ENCODE assay signal across 13 mouse cellular contexts in genomic region chr14:31389421-31390147, GRCm38 (mm10). TPM values are rescaled to one million over a fixed set of nuclear protein-coding genes. Genes with fewer than 3 reads are reported as not detected.
DNase-seq lines count a peak whose midpoint lies in the region; ATAC-seq and TF ChIP-seq lines count a peak whose summit lies in the region.
"Had no signal": no experiment of that assay in that cellular context is flagged by ENCODE, and none has a peak within 500 bp of the region (broad histone marks: within the 10 kb centered on the region; RNA-seq: fewer than 3 reads in every experiment).

No protein-coding gene starts in this region.

- H3K4me3 ChIP-seq in lung, postnatal 0 days (ENCODE audit: low read depth, low read length) = no peak overlapping the region
- no peak overlapping the region for H3K4me3 ChIP-seq in macrophage (ENCODE audit: inconsistent target)
- H3K4me3 ChIP-seq: midbrain, embryonic 12.5 days had no signal

- no peak overlapping the region for H3K4me2 ChIP-seq in lung, postnatal 0 days (replicated peaks; ENCODE audit: low read depth, low read length)
- H3K4me2 ChIP-seq: lung, embryonic 14.5 days; midbrain, embryonic 12.5 days had no signal

- H3K27me3 ChIP-seq in lung, postnatal 0 days (replicated peaks; ENCODE audit: insufficient read depth, low read length) = peaks cover 6% of the 10 kb centered on the region; the same call in 1 of the 2 replicates
- H3K27me3 ChIP-seq: midbrain, embryonic 12.5 days had no signal

- no peak for TF ChIP-seq EP300 in lung, postnatal 0 days (IDR thresholded peaks at IDR 0.05)

- H3K9ac ChIP-seq in lung, postnatal 0 days (replicated peaks; ENCODE audit: low read depth) = no peak overlapping the region
- H3K9ac ChIP-seq: lung, embryonic 14.5 days; midbrain, embryonic 12.5 days had no signal

- H3K36me3 ChIP-seq in lung, postnatal 0 days (ENCODE audit: insufficient read depth, low read length) = no peaks in the 10 kb centered on the region
- peaks cover 3% of the 10 kb centered on the region; the same call in 1 of the 2 replicates for H3K36me3 ChIP-seq in macrophage (ENCODE audit: inconsistent target)
- H3K36me3 ChIP-seq: G1E; midbrain, embryonic 12.5 days had no signal

- no peak overlapping the region for H3K27ac ChIP-seq in lung, postnatal 0 days (ENCODE audit: low read length)
- H3K27ac ChIP-seq in macrophage = peak overlapping the region; percentile 94
- H3K27ac ChIP-seq: hindbrain, postnatal 0 days; midbrain, embryonic 12.5 days had no signal

- no peak for ATAC-seq in lung, postnatal 0 days
- ATAC-seq in hematopoietic stem cell, adult 5-6 weeks (replicated peaks in 1 of 2; ENCODE audit: insufficient read depth in 1 of 2, low FRiP score in 2 of 2, low TSS enrichment in 1 of 2, low read depth in 1 of 2, poor library complexity in 2 of 2, severe bottlenecking in 2 of 2) = peak; percentile 13 to 45; a peak in 2 of 4 replicates
- ATAC-seq: hindbrain, postnatal 0 days had no signal

- DNase-seq in adrenal gland, adult (ENCODE audit: inconsistent age in 2 of 2, low spot score in 1 of 2) = peak; percentile 9 to 34
- no peak for DNase-seq in adrenal gland, postnatal 36 days
- DNase-seq in lung, postnatal 0 days (ENCODE audit: low spot score) = peak; percentile 23
- DNase-seq in lung, postnatal 10 days = no peak
- no peak for DNase-seq in yolk sac, embryonic 10.5 days (ENCODE audit: low spot score)
- DNase-seq in urinary bladder, adult 18-20 months (ENCODE audit: low spot score in 2 of 2) = no peak
- DNase-seq: lung, embryonic 14.5 days; thymus, adult 18-20 months had no signal

- peaks cover 10% of the 10 kb centered on the region; the same call in 1 of the 2 replicates for H3K4me1 ChIP-seq in lung, postnatal 0 days (ENCODE audit: insufficient read depth, low read depth, low read length)

- H3K79me2 ChIP-seq in macrophage (ENCODE audit: inconsistent target) = peaks cover 79% of the 10 kb centered on the region

- 87% methylated on average over 8 of the region's 8 CpGs for whole genome bisulfite sequencing in lung, postnatal 0 days
- 62% methylated on average over 7 of the region's 8 CpGs for WGBS in macrophage (ENCODE audit: missing documents)

- H3K9me3 ChIP-seq in lung, postnatal 0 days (ENCODE audit: low read length) = no peaks in the 10 kb centered on the region
- H3K9me3 ChIP-seq: G1E; midbrain, embryonic 12.5 days had no signal

- TF ChIP-seq CTCF in lung, postnatal 0 days (IDR thresholded peaks at IDR 0.05) = no peak

RNA-seq across cellular contexts. Expression of gene Sh3bp5, which starts 46.3 kb away (rescaled TPM):
- 100 to 1,000 TPM; 147 to 211 TPM for total RNA-seq in adrenal gland, postnatal 36 days (2021)
- polyA plus RNA-seq in lung, postnatal 0 days (2015; fragmentation: Nextera tagmentation; extraction: Ambion mirVana) = 37.9 and 38.4 TPM in 2 replicates
- total RNA-seq in hematopoietic stem cell, adult 5-6 weeks (2017) = 14.3 and 15.9 TPM in 2 replicates
- total RNA-seq in macrophage (2018; cell fraction: chromatin; rRNA removed) = 100 to 1,000 TPM in 16 of 26 experiments, 10 to 100 TPM in 10; 59.6 to 272 (median 117) TPM
- 100 to 1,000 TPM in 24 of 26 experiments, 10 to 100 TPM in 2; 96.2 to 190 (median 141) TPM for total RNA-seq in macrophage (2018; cell fraction: cytosol; rRNA removed)
- 100 to 1,000 TPM in 18 of 26 experiments, 10 to 100 TPM in 8; 64.7 to 176 (median 139) TPM for total RNA-seq in macrophage (2018; cell fraction: nucleus; rRNA removed)
- 90.6 to 150 TPM (median 150 TPM) in 3 replicates for polyA plus RNA-seq in macrophage (2018)

RNA-seq across cellular contexts. Expression of gene Capn7, which starts 53.1 kb away (rescaled TPM):
- 10 to 100 TPM; 43.5 to 45.0 TPM for total RNA-seq in adrenal gland, postnatal 36 days (2021)
- polyA plus RNA-seq in lung, postnatal 0 days (2015; fragmentation: Nextera tagmentation; extraction: Ambion mirVana) = 23.1 and 25.1 TPM in 2 replicates
- total RNA-seq in hematopoietic stem cell, adult 5-6 weeks (2017) = 61.8 and 79.4 TPM in 2 replicates
- total RNA-seq in macrophage (2018; cell fraction: chromatin; rRNA removed) = 100 to 1,000 TPM in 5 of 26 experiments, 10 to 100 TPM in 21; 59.3 to 111 (median 86.1) TPM
- total RNA-seq in macrophage (2018; cell fraction: cytosol; rRNA removed) = 10 to 100 TPM; 22.3 to 42.5 (median 29.8) TPM
- total RNA-seq in macrophage (2018; cell fraction: nucleus; rRNA removed) = 10 to 100 TPM; 37.4 to 97.5 (median 56.2) TPM
- 31.0 to 52.6 TPM (median 34.4 TPM) in 3 replicates for polyA plus RNA-seq in macrophage (2018)

Comparison
In these comparisons a context has a peak if more than half of its experiments do, and no peak if none do; other contexts are left out.
1. DNase-seq: peak in adrenal gland, adult (2 of 2) and lung, postnatal 0 days (single experiment); none in adrenal gland, postnatal 36 days (0 of 2), lung, postnatal 10 days (single experiment), yolk sac, embryonic 10.5 days (single experiment) and urinary bladder, adult 18-20 months (0 of 2).